Mouse (Mus musculus): ENCODE measurements at regions not wholly inside any gene's neighbourhood (a gene's known extent, or its start where the extent isn't known, plus 50 kb on each side); places are given as distances from the start of the nearest gene placed in this dataset.

DNA sequence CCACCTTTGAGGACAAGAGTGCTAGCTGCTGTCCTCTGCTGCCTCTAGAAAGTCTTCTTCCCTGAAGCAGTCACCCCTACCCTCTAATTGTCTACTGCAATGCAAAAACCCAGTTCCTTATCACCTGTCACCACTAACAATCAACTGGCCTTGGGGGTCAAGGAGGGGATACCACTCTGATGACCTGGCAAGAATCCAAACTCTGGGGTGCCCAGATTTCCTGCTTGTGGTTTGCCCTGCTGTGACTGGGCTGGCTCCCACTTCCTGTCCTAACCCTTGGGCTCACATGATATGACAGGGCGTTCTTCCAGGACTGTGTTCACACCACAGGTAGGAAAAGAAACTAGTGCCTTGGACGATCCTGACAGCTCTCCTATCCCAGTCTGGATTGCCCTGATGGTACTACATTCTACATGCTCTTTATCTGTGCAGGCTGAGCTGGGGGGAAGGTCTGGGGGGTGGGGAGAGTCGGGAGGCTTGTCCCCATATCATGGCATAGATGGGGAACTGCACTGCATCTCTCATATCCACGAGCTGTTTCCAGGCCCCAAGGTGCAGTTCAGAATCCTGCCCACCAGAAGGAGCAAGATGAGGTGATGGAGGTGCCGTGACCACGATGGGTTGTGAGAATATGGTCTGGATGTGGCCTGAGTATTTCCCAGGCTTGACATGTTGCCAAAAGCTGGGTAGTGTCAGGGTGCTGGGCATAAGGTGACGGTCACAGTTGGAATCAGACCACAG lies 81.0 kb downstream of the Maf start:
- no peak for ATAC-seq

DNA sequence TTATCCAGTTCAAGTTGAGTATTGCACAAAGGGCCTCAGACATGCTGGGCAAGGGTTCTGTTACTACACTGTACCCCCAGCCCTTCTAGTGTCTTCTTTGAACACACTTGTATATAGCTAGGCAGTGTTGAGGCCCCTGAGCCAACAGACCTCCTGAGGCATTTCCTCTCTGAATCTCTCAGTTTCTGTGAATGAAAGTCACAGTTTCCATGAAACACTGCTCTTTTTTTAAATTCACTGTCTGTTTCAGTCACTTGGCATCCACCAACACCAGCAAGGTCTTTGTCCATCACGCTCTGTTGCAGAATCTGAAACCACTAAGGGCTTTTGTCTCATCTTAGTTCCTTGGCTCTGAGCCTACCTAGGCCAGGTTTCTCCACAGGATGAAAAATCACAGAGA lies 82.5 kb downstream of the Maf start:
- ATAC-seq, result peak; percentile 43

DNA sequence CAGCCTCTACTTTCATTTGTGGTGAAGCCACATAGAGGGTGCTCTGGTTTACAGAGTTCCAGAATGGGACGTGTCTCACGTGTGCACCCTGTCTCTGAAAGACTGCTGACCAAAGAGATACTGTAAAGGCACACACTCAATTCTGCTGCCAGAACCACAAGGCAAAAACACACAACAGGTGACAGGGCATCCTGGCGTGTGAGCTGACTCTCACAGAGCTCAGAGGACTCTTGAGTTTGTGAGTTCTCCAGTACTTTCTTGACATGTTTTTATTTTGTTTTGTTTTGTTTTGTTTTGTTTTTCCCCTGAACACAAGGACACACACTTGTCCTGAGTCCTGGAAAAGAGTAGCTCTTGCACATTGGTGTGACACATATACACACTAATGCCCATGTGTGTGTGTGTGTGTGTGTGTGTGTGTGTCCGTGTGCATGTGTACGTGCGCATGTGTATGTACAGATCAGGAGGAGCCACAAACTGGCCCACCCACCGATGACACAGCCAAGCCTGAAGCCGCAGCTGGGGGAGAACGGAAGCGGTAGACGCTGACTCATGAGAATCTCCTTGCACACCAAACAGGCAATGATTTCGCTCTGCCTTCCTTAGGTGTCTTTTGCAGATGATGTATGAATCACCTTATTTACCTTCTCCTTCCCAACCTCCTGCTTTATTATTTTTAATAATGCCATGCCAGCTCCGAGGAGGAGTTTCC lies 89.4 kb downstream of the Maf start:
- ATAC-seq, result peak; percentile 97

DNA sequence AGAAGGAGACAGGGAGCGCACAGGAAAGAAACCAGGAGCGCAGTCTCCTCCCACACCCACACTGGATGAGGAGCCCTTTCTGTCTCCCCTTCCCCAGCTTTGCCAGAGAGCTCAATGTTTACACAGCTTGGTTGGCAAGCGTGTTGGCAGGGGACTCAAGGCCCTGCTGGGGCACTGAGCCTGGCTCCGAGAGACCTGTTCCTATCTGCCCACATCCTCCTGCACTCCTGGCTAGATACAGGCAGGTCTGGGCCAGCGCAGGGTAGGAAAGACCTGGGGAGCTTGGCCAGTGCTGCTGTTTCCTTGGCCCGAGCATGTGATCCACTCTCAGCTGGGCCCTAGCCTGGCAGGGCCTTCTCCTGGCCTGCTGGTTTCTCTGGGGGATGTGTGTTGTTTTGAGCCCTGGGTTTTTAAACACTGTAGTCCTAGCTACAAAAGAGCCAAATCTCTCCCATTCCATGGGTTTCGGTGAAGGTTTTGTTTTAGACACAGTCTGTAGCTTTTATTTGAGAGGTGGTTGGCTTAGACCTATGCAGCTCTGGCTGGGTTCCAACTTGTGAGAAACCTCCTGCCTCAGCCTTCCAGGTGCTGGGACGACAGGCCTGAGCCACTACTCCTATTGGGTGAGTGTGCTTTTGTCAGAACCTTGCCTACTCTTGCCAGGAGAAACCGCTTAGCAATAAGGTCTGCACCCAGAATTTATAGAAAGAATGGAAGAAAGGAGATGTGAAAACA lies 90.6 kb downstream of the Maf start:
- ATAC-seq, result no peak

DNA sequence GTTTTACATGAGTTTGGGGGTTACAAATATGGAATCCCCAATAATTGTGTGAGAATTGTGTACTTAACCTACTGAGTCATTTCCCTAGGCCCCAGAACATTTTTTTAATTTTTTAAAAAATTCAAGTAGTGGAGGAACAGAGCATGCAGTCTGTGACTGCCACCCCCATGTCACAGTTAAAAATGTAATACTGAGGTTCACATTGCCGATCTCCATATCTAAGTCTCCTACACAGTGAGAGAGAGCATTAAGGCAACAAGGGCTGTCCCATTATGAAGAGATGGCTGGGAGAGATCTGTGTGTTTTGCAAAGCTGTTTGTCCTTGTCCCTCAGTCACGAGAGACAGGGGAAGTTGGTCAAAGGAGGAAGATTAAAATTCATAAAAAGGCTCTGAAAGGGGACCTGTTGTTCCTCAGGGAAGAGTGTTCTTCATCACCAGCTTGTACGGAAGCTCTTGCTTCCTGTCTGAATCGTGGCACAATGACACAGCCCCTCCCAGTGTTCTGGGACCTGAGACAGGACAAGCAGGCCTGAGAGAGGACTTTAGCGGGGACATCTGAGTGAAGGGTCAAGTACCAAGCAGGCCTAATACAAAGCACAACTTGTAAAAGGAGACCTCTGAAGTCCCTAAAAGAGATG lies 93.5 kb downstream of the Maf start:
- ATAC-seq, result no peak

DNA sequence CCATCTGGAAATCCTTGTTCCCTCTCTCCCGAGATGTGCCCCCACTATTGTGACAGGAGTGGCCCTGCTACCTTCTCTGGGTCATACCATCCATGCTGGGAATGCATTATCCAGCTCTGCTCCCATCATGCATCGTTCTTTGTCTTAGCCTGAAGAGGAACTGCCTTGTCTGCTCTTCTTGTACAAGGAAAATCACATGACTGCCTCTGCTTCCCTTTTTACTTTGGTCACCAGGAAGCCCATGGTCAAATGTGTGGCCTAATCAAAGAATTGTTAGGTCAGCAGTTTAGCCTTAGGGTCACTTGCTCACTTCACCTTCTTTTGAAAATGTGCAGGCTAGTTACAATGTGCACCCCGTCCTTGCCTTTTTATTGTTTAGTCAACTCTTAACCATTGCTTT lies 95.5 kb downstream of the Maf start:
- ATAC-seq, result no peak

DNA sequence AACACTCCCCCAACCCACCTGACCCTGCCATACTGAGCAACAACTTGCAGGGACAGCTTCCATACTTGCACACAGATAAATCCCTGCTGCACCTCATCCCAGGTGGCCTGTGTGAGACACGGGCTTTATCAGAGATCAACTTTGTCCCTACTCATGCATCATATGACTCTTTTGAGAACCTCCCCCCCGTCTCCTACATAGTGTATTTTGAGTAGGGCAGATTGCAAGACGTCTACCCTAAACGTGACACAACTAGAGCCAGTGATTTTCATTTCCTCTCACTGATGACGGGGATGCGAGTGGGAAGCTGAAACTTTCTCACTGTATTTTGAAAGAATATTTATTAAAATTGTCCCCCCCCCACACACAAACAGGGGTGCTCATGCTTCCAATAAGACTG lies 107.8 kb downstream of the Maf start:
- no peak for ATAC-seq

DNA sequence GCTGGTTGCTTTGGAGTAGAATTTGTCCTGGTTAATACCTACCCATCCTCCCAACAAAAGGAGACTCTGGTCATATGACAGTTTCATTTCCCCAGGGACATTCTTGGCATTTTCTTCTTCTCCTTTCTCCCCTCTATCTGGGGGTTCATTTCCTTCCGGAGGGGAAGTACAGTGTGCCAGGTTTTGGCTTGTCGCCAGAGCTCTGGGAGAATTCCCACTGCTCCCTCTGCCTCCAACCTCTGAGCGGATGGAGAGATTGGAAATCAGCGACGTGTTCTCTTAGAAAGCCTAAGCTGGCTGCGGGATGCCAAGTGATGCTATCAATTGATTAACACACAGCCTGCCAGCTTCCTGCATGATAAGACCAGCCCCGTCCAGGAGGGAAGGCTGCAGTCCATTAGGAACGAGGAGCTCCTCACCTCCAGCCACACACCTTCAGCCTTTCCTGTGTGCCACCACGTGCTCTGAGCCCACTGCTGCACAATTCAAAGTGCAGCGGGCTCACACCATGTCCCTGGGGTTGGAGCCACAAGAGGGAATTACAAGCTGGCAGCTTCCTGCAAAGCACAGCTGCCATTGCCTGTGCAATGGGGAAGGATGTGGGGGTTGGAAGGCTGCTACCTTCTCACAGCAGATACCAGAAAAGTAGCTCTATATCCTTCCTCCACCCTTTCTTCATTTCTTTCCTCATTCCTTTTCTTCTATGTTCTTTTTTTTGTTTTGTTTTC lies 110.2 kb downstream of the Maf start:
- no peak for ATAC-seq

DNA sequence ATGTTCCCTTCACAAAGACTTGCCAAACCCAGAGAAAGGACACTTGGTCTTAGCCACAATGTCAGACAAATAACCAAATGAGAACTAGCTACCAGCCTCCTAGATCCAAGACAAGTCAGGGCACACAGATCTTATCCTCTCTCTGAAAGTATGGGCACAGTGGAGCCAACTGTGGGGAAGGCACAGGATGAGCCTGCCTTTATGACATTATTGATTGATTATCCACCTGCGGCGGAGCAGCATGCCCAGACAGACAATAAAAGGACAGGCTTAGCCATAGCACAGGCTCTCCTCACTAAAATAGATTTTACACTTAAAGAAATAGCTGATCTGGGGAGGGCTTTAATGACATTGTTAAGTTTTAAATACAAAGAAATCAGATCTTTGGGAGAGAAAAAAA lies 117.9 kb downstream of the Maf start:
- ATAC-seq, result no peak

DNA sequence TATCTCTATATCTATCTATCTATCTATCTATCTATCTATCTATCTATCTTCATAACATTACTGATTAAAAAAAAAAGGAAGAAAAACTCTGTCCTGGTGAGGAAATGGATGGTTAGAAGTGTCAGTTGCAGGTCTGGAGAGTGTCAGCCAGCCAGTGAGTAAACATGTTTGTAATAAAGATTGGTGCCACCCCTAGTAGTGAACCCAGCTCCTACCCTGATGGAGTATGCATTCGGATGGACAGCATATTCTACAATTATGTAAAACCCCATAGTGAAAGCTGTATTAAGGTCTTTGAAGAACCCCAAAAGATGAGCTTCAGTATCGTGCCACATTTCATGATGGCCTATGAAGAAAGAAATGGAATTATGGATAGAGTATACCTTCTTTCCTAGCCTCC lies 118.5 kb downstream of the Maf start:
- no peak for ATAC-seq

DNA sequence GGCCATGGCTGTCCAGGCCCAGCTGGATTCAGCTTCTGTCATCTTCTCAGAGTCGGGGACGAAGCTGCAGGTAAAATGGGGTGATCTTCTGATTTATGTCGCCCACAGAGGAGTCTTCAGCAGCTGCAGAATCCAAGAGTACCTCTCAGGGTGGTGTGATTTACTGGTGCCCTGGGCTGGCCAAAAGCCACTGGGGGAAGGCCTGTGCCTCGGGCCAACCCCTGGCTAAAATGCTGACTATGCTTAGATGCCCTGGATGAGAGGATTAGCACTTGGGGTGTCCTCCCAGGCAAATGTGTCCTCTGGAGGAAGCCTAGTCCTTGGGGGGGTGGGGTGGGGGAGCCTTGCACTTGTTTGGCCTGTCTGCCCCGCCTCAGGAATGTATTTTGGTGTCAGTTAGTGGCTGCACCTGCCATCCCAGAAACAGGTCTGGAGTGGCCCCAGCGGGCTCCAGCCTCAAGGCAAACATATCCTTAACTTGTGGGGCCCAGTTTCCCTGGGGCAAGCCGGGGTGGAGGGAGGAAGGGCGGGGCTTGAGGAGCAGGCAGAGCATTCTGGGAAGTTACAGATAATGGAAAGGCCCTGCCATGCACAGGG lies 123.2 kb downstream of the Maf start:
- no peak for ATAC-seq

DNA sequence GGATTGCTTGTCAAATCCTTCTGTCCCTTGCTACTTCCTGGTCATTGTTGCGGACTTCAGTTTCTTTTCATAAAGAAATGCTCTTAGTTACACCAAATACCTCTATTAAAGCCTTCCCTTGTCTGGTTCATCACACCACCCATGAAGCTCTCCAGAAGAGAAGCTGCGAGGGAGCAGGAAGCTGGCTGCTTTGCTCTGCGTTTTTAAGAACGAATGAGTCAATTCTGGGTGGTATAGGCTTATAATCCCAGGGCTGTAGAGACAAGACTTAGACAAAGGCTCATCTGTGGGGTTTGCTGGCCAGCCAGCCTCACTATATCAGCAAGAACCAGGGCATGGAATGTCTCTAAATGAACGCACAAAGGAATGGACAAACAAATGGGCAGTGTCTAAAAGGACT lies 124.4 kb downstream of the Maf start:
- ATAC-seq, result no peak

DNA sequence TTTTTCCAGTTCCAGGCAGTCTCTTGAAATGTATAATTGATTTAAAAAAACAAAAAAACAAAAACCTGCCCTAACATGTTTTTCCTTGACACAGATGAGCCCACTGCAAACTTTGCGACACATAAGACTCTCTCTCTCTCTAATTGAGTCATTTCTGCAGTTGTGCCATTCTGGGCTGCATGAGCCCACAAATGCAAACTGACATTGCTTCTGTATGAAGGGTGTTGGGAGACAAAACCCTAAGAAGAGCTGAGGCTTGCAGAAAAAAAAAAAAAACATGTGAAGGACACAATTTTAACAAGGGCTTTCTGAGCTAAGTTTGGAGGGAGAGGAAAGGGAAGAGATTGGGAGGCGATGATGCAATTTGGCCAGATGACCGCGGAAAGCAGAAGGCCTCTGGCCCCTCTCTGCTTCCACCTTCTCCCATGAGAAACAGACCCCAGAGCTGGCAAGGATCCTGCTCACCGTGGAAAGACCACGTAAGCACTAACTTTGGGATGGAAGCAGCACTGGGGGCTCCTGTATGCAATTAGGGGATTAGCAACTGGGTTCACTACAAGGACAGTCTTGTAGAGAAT lies 125.6 kb downstream of the Maf start:
- no peak for ATAC-seq

DNA sequence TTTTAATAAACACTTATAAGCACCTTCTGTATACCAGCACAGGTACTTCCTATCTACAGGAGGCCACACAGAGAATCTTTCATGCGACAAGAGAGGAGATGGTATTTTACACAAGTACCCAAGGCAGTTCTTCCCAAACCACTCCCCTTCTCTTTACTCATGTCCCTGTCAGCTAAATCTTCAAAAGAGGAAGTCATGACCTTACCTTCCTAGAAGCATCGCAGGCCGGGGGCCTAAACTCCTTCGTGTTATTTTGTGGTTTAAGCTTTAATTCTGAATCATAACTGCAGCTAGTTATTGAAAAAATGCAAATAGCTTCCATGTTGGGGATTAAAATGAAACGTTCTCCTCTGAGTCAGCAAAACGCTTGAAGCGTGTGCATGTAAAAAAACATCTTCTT lies 139.2 kb downstream of the Maf start:
- ATAC-seq, result peak; percentile 14

DNA sequence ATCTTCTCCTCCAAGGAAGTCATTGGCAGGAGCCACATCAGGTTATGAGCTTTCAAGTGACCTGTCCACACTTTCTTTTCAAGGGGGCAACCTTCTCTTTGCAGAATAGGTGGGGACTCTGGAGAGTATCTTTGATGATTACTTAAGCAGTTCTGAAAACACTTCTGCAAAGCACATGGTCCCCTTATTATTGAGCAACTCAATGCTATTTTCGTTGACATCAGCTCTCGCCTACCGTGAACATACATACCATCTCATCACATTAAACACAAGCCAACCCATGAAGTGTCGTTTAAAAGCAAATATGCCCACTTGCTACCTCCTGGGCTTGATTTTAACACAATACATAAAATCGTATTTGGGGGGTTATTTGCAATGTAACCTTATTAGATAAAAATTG lies 141.8 kb downstream of the Maf start:
- ATAC-seq, result no peak

DNA sequence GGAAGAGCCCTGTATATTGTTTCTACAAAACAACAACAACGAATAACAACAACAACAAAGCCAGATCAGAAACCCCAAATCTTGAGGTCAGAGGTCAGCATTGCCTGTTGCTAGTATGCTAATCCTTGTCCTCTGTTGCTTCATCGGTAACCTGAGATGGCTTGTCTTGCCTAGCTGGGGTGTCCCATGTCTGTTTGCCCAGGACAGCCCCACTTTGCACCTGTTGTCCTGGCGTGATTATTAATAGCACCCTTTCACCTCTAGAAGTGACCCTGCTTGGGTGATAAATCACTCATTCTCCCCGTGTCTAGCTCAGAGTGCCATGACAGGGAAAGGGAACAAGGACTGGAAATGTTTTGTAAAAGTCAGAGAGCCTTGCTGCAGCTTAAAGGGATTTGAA lies 145.2 kb downstream of the Maf start:
- ATAC-seq, result no peak

DNA sequence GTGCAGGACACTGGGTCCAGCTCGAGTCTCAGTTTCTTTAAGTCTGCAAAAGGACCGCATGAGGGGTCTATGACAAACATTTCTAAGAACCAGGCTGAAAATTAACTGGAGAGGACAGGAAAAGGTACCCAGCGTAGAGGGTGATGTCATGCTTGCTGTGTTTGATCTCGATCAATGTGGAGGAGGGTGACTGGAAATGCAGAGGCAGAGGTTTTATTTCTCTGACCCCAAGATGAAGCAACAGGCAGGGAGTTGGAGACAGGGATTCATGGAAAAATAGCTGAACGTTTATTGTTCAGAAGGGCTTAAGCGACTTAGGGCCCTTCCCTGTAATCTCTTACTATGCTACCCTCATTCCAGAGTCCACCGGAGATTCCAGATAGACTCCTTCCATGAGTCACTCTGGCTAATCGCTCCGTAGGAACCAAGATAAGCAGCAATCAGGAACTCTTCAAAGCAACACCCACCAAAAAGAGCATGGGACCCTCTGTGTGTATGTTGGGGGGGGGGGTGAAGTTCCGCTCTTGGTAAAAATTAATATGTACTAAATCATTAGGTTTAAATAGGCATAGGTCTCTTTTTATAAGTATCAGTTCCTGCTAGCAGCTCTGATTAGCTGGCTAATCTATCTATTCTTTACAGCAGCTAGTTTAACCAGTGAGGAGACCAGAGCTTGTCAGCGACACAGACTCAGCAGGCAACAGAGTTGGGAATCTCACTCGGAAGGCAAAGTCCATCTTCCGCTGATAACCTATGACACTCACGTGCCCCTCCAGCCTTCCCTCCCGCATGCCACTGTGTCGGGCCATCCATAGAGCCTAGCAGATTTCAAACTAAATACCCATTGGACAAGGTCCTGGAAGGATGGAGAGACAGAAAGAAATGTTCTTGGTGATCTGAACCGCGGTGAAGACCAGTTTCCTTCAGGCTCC lies 146.3 kb downstream of the Maf start:
- ATAC-seq, result no peak

DNA sequence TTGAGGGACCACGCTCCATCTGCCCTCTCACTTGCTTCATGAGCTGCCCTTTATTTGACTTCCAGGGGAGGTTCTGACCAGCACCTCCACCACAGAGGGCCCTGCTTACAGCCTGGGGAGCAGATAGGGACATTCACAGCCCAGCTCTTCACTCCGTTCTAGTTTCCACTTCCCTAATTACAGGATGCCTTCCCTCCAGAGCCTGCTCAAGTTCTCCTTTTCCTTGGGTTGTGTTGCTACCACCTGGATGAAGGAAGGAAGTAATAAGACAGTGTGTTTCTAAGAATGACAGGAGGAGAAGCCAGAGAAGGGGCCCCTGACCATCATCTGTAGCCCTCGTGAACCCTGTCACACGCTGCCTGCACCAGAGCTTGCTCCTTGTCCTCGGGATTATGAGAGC lies 152.1 kb downstream of the Maf start:
- ATAC-seq, result no peak

DNA sequence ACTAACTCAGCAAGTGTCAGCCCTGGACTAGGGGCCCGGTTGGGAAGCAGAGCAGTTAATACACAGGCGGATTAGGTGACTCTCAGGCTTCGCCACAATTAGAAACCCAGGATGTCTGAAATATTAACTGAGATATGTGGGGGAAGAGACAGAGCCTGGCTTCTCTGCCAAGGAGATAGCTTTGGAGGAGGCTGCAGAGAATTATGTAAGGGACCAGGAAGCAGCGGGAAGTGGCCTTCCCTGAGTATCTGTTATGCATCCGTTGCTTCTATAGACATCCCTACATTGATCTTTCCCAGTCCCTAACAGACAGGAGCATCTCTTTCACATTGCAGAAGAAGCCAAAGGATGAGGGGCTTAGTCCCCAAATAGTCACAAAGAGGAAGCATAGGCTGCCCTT lies 153.4 kb downstream of the Maf start:
- ATAC-seq, result no peak

DNA sequence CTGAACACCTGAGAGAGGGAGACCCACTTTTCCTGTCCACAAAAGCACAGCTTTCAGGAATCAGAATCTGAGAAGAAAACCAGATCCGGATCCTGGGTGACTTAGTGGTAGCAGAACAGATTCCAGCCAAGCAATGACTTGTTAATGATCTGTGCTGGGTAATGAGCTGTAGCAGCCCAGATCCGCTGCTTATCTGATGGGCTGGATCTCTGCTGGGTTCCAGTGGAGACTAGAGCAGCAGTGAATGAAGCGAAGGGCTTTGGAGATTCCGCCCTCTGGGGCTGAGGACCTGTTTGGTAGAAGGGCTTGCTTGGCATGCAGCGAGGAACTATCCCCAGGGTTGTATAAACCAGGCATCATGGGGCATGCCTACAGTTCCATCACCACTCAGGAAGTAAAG lies 156.3 kb downstream of the Maf start:
- no peak for ATAC-seq

DNA sequence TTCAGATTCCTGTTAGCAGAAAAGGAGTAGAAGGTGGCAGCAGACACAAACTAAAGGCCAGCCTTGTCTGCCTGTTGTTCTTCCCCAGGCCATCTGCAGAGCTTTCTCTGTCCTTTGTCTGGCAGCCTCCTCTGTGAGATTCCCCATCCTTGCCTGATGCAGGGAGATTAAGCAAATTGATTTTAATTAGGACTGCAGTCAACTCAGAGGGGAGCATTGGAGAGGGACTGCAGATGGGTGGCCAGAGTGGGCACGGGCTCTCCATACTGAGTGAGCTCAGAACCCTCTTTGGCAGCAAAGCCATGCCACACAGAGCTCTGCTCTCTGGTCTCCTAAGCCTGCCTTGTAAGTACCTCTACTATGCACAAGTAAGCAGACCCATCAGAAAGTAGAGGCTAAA lies 158.5 kb downstream of the Maf start:
- ATAC-seq, result no peak

Measured in activated CD4-positive, CD25-positive, alpha-beta regulatory T cell, adult 4 months (primary cell).